Mouse (Mus musculus): ENCODE results near the gene Elmo1. TPM values are rescaled to one million over a fixed set of nuclear protein-coding genes. Genes with fewer than 3 reads are reported as not detected.

Gene Elmo1
- polyA plus RNA-seq, 1 experiment from 2014 or later = 49.5 TPM

DNA sequence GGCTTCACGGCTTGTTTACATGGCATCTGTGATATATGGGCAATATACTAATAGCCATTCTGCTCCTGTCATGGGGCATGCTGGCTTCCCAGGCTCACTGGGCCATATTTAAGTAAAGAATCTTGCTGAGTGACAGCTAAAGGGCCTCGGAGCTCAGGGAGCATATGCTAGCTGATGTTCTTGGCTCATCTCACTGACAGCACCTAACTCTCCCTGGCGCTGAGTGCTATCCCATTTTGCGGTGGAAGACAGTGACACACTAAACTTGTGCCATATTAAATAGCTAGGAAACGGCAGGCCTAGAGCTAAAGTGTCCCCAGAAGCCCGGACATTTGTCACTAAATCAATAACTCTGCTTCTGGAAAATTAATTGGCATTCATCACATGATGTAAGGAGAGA is 48.7 kb downstream of the Elmo1 start:
- WGBS = 11% methylated on average over 6 of the region's 6 CpGs
- Histone ChIP-seq H3K4me1 (ENCODE audit: control insufficient read depth, insufficient read depth, low read length) (peaks cover 14% of the 10 kb centered on the region), H3K4me3 (ENCODE audit: low read depth, low read length) (no peak overlapping the region), H3K27me3 (ENCODE audit: control insufficient read depth, insufficient read depth, low read length) (no peaks in the 10 kb centered on the region), H3K36me3 (ENCODE audit: control insufficient read depth, insufficient read depth, low read length) (no peaks in the 10 kb centered on the region), H3K9me3 (ENCODE audit: control insufficient read depth, low read length) (no peaks in the 10 kb centered on the region), H3K9ac (replicated peaks; ENCODE audit: low read depth, low read length) (no peak overlapping the region), H3K27ac (ENCODE audit: low read depth, low read length) (no peak overlapping the region), H3K4me2 (ENCODE audit: low read depth, low read length) (no peak overlapping the region)
- ATAC-seq (ENCODE audit: low read depth) = peak; percentile 60

DNA sequence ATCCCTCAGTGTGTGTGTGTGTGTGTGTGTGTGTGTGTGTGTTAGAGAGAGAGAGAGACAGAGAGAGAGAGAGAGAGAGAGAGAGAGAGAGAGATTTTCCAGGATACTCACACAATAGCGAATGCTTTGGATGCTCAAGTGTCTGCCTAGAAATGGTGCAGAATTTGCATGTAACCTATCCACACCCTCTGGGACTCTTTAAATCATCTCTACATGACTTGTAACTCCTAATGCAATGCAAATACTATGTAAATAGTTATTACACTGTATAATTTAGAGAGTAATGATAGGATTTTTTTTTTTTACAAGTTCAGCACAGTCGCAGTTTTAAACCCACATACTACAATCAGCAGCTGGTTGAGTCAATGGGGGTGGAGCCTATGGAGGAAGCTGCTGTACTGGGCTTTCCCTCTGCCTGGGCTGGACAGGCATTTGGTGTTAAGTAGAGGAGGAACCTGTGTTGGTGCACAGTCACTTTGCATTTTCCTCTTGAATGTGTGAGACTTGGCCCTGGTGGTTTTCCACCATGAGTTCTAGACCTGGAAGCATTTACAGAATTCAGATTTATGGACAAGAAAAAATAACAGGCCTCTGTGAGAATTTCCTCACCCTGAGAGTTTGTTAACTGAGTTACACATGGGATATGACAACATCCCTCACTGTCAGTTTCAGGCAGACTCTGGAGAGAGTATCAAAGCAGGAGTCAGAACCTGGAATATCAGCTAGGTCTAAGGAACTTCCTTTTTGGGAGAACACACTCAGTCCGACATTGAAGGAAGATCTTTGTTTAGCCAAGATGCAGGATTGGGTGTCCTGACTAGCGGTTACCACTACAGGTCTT is 49.6 kb downstream of the Elmo1 start:
- ATAC-seq (ENCODE audit: low read depth) = no peak

DNA sequence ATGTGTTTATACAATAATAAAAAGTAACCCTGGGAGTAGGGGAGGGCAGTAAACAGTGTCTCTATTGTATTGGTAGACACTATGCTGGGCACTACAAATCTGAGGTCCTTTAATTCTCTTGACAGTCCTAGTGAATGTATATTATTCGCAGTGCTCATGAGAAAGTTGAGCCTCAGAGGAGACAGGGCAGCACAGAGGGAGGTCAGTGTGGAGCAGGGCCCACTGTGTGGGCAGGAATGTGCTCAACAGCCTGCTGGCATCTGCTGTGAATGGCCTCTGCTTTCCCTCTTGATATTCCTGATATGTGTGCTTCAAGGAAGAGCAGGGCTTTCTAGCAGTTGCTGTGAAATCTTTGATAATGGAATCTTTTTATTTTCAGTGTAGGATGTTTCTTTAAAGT is 52.2 kb downstream of the Elmo1 start:
- Histone ChIP-seq H3K9ac (replicated peaks; ENCODE audit: low read depth, low read length) (no peak overlapping the region), H3K9me3 (ENCODE audit: control insufficient read depth, low read length) (no peaks in the 10 kb centered on the region), H3K27me3 (ENCODE audit: control insufficient read depth, insufficient read depth, low read length) (no peaks in the 10 kb centered on the region), H3K4me3 (ENCODE audit: low read depth, low read length) (no peak overlapping the region), H3K27ac (ENCODE audit: low read depth, low read length) (no peak overlapping the region), H3K4me2 (ENCODE audit: low read depth, low read length) (no peak overlapping the region), H3K36me3 (ENCODE audit: control insufficient read depth, insufficient read depth, low read length) (no peaks in the 10 kb centered on the region), H3K4me1 (ENCODE audit: control insufficient read depth, insufficient read depth, low read length) (peaks cover 10% of the 10 kb centered on the region)
- peak; percentile 62; the same call in 1 of the 2 replicates for ATAC-seq (ENCODE audit: low read depth)
- 4% methylated on average over 1 of the region's 1 CpGs for WGBS

More for the DNA sequence above, 49.6 kb downstream of the Elmo1 start:
- Histone ChIP-seq H3K4me1 (ENCODE audit: control insufficient read depth, insufficient read depth, low read length) (peaks cover 10% of the 10 kb centered on the region), H3K9ac (replicated peaks; ENCODE audit: low read depth, low read length) (no peak overlapping the region), H3K4me3 (ENCODE audit: low read depth, low read length) (no peak overlapping the region), H3K27me3 (ENCODE audit: control insufficient read depth, insufficient read depth, low read length) (no peaks in the 10 kb centered on the region), H3K9me3 (ENCODE audit: control insufficient read depth, low read length) (no peaks in the 10 kb centered on the region), H3K4me2 (ENCODE audit: low read depth, low read length) (no peak overlapping the region), H3K36me3 (ENCODE audit: control insufficient read depth, insufficient read depth, low read length) (no peaks in the 10 kb centered on the region), H3K27ac (ENCODE audit: low read depth, low read length) (no peak overlapping the region)
- WGBS = 73% methylated on average over 4 of the region's 4 CpGs

DNA sequence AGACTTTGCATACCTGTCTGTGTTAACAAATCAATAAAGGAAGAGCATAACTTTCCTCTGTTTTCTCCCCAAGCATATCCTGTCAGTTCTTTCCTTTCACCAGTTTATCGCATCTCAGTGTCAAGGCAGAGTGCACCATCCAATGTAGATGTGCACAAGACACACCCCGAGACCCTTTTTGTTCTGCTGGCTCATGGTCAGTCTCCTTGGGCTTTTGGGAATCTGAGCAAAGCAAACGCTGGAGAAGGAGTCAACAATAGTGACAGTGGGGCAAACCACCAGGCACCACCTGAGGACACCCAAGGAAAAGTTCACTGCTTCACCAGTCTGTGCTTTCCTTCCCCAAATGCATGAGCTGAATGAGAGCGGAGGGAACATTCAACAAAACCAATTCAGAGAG is 56.5 kb downstream of the Elmo1 start:
- Histone ChIP-seq H3K9ac (replicated peaks; ENCODE audit: low read depth, low read length) (no peak overlapping the region), H3K27ac (ENCODE audit: low read depth, low read length) (no peak overlapping the region), H3K4me3 (ENCODE audit: low read depth, low read length) (no peak overlapping the region), H3K36me3 (ENCODE audit: control insufficient read depth, insufficient read depth, low read length) (no peaks in the 10 kb centered on the region), H3K27me3 (ENCODE audit: control insufficient read depth, insufficient read depth, low read length) (no peaks in the 10 kb centered on the region), H3K9me3 (ENCODE audit: control insufficient read depth, low read length) (no peaks in the 10 kb centered on the region), H3K4me2 (ENCODE audit: low read depth, low read length) (no peak overlapping the region), H3K4me1 (ENCODE audit: control insufficient read depth, insufficient read depth, low read length) (no peaks in the 10 kb centered on the region)
- ATAC-seq (ENCODE audit: low read depth) = no peak
- WGBS = 91% methylated on average over 4 of the region's 4 CpGs

DNA sequence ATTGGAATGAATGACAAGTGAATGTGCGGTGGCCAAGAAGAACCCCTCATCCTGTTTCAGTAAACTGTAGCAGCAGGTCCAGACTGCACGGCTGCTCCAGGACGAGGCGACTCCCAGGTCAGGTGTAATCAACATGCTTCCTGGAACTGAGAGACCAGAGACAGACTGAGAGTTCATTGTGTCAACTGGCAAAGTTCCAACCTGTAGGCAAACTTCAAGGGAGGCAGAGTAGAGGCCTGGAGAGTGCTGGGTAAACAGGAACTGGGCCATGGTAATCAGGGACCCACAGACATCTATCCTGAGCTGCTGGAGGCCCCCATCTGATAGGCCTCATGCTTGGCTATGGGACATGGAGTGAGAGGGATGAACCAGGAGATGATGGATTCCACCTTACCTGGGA is 57.3 kb downstream of the Elmo1 start:
- Histone ChIP-seq H3K27me3 (ENCODE audit: control insufficient read depth, insufficient read depth, low read length) (no peaks in the 10 kb centered on the region), H3K4me3 (ENCODE audit: low read depth, low read length) (no peak overlapping the region), H3K4me1 (ENCODE audit: control insufficient read depth, insufficient read depth, low read length) (no peaks in the 10 kb centered on the region), H3K4me2 (ENCODE audit: low read depth, low read length) (no peak overlapping the region), H3K36me3 (ENCODE audit: control insufficient read depth, insufficient read depth, low read length) (no peaks in the 10 kb centered on the region), H3K27ac (ENCODE audit: low read depth, low read length) (no peak overlapping the region), H3K9ac (replicated peaks; ENCODE audit: low read depth, low read length) (no peak overlapping the region), H3K9me3 (ENCODE audit: control insufficient read depth, low read length) (no peaks in the 10 kb centered on the region)
- no peak; the same call in 1 of the 2 replicates for ATAC-seq (ENCODE audit: low read depth)
- 78% methylated on average over 4 of the region's 4 CpGs for WGBS

DNA sequence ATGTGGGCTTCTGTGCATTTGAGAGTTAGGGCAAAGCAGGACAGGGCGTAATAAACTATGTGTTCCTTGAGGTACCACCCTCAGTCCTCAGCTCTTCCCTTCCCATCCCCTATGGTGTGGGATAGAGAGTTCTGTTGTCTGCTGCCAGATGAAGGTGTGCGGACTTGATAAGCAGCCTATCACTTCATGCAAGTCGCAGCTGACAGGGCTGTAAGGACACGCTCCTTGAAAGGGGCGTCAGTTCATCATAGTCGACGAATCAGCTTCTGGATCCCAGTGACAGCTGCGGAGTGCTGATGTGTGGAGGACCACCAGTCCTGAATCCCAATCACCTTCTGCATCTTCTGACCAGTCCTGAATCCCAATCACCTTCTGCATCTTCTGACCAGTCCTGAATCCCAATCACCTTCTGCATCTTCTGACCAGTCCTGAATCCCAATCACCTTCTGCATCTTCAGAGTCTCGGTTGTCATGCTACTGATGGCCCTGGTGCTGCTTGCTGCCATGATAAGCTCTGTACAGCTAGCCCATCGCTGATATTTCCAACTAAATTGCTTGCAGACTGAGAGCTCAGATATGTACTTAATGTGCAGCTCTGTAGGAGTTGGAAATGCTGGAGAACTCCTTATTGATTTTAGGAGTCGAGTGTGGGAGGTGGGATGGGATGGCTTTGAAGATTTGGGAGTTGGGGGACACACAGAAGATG is 59.9 kb downstream of the Elmo1 start:
- 85% methylated on average over 11 of the region's 11 CpGs for WGBS
- ATAC-seq (ENCODE audit: low read depth) = no peak
- H3K27me3 ChIP-seq (ENCODE audit: control insufficient read depth, insufficient read depth, low read length) = no peaks in the 10 kb centered on the region

DNA sequence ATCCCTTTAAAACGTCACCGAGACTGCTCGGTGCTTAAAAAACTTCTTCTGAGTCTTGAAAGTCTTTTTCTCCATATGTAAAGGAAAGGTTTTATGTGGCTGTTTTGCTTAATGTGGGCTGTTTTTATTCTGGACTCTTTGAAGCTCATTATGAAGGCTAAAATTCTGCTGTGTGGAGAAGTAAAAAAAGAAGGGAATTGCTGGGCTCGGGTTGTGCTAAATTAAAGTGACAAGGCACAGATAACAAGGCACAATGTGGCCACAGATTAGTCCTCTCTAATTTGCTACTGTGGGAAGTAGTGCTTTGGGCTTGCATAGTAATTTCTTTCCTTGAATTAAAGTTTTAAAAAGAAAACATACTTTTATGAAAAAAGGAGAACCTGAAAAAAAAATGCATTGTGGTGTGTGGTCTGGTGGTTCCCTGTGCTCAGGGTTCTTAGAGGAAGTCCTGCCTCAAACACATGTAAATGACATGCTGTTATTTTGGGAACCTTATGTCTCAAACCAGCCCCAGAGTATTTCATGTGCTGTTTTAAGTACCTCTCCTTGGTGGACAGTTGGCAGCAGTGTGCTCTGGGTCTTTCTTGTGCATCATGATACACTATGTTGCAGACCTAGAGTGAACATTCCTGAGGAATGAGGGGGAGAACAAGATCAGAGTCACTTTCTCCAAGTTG is 61.0 kb downstream of the Elmo1 start:
- Histone ChIP-seq H3K9me3 (ENCODE audit: control insufficient read depth, low read length) (no peaks in the 10 kb centered on the region), H3K36me3 (ENCODE audit: control insufficient read depth, insufficient read depth, low read length) (no peaks in the 10 kb centered on the region), H3K9ac (replicated peaks; ENCODE audit: low read depth, low read length) (no peak overlapping the region), H3K27ac (ENCODE audit: low read depth, low read length) (no peak overlapping the region), H3K4me3 (ENCODE audit: low read depth, low read length) (no peak overlapping the region), H3K27me3 (ENCODE audit: control insufficient read depth, insufficient read depth, low read length) (no peaks in the 10 kb centered on the region), H3K4me2 (ENCODE audit: low read depth, low read length) (no peak overlapping the region), H3K4me1 (ENCODE audit: control insufficient read depth, insufficient read depth, low read length) (no peaks in the 10 kb centered on the region)
- 58% methylated on average over 4 of the region's 4 CpGs for WGBS
- no peak for ATAC-seq (ENCODE audit: low read depth)

More for the DNA sequence above, 59.9 kb downstream of the Elmo1 start:
- Histone ChIP-seq H3K4me1 (ENCODE audit: control insufficient read depth, insufficient read depth, low read length) (no peaks in the 10 kb centered on the region), H3K9ac (replicated peaks; ENCODE audit: low read depth, low read length) (no peak overlapping the region), H3K27ac (ENCODE audit: low read depth, low read length) (no peak overlapping the region), H3K4me2 (ENCODE audit: low read depth, low read length) (no peak overlapping the region), H3K9me3 (ENCODE audit: control insufficient read depth, low read length) (no peaks in the 10 kb centered on the region), H3K36me3 (ENCODE audit: control insufficient read depth, insufficient read depth, low read length) (no peaks in the 10 kb centered on the region), H3K4me3 (ENCODE audit: low read depth, low read length) (no peak overlapping the region)

DNA sequence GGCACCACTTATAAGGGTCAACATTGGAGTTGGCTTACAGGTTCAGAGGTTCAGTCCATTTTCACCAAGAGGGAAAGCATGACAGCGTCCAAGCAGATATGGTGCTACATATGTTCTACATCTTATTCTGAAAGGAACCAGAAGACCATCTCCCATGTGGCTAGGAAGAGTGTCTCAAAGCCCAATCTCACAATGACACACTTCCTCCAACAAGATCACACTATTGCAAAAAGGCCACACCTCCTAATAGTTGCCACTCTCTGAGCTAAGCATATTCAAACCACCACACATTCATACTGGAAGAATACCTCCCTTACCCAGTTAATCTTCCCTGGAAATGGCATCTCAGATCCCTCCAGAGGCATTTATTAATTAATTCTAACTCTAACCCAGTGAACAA is 66.7 kb downstream of the Elmo1 start:
- no peak for ATAC-seq (ENCODE audit: low read depth)
- Histone ChIP-seq H3K36me3 (ENCODE audit: control insufficient read depth, insufficient read depth, low read length) (no peaks in the 10 kb centered on the region), H3K27ac (ENCODE audit: low read depth, low read length) (no peak overlapping the region), H3K4me1 (ENCODE audit: control insufficient read depth, insufficient read depth, low read length) (no peaks in the 10 kb centered on the region), H3K9me3 (ENCODE audit: control insufficient read depth, low read length) (no peaks in the 10 kb centered on the region), H3K4me2 (ENCODE audit: low read depth, low read length) (no peak overlapping the region), H3K27me3 (ENCODE audit: control insufficient read depth, insufficient read depth, low read length) (no peaks in the 10 kb centered on the region), H3K4me3 (ENCODE audit: low read depth, low read length) (no peak overlapping the region), H3K9ac (replicated peaks; ENCODE audit: low read depth, low read length) (no peak overlapping the region)
- 100% methylated on average over 1 of the region's 1 CpGs for WGBS

DNA sequence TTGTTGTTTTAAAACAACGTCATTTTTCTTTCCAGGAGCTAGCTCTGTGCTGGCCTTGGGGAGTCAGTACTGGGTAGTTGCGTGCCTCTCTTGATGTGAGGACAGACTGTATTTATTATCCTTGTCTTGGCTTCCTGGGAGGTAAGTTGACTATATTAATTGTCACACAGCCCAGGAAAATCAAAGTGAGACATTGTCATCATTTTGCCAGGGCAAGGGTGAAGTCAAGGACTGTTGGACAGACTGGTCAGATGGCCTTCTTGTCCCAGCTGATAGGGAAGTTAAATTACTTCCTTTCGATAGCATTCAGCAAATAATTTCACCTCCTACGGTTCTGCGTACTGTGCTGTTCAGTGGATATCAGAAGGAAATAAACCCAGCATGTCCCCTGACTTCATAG is 67.1 kb downstream of the Elmo1 start:
- Histone ChIP-seq H3K9ac (replicated peaks; ENCODE audit: low read depth, low read length) (no peak overlapping the region), H3K4me3 (ENCODE audit: low read depth, low read length) (no peak overlapping the region), H3K4me2 (ENCODE audit: low read depth, low read length) (no peak overlapping the region), H3K27me3 (ENCODE audit: control insufficient read depth, insufficient read depth, low read length) (no peaks in the 10 kb centered on the region), H3K27ac (ENCODE audit: low read depth, low read length) (no peak overlapping the region), H3K36me3 (ENCODE audit: control insufficient read depth, insufficient read depth, low read length) (no peaks in the 10 kb centered on the region), H3K9me3 (ENCODE audit: control insufficient read depth, low read length) (no peaks in the 10 kb centered on the region), H3K4me1 (ENCODE audit: control insufficient read depth, insufficient read depth, low read length) (no peaks in the 10 kb centered on the region)
- 79% methylated on average over 5 of the region's 5 CpGs for WGBS
- ATAC-seq (ENCODE audit: low read depth) = no peak
